28 mouse cellular contexts compared by ENCODE assay signal in the genomic region with DNA sequence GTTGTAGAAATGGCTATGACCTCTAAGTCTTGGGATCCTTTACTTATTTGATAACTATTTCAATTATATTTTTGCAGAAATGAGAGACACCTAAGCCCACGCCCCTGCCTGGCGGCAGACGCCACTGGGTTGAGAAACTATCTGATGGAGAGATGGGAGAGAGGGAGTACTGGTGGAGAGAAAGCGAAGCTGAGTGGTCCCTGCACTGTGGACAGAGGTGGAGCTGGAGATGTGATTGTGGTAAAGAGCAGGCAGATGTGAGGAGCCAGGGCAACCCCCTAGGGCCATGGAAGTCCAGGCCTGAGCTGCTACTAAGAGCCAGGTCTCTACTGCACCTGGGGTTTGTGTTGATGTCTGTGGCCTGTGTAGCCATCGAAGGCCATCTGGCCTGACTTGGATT.
"Had no signal": no experiment of that assay in that cellular context is flagged by ENCODE, and none has a peak within 500 bp of the region (broad histone marks: within the 10 kb centered on the region; RNA-seq: fewer than 3 reads in every experiment).

No protein-coding gene starts in this region.

- DNase-seq: left cerebral cortex, postnatal 4 days; lung, adult 18-20 months; lung, adult 2 months; lung, embryonic 14.5 days; lung, postnatal 10 days; lung, postnatal 14 days; lung, postnatal 36 days; lung, postnatal 4 days; midbrain, embryonic 14.5 days had no signal

- H3K4me2 ChIP-seq: limb, embryonic 12.5 days; limb, embryonic 13.5 days; limb, embryonic 15.5 days; liver, embryonic 11.5 days; liver, embryonic 12.5 days; liver, embryonic 15.5 days; lung, embryonic 14.5 days; lung, embryonic 15.5 days; midbrain, embryonic 12.5 days; midbrain, embryonic 15.5 days; neural tube, embryonic 12.5 days; neural tube, embryonic 13.5 days had no signal

- H3K9ac ChIP-seq: limb, embryonic 12.5 days; limb, embryonic 13.5 days; limb, embryonic 15.5 days; liver, embryonic 12.5 days; liver, embryonic 15.5 days; lung, embryonic 14.5 days; lung, embryonic 15.5 days; midbrain, embryonic 12.5 days; midbrain, embryonic 15.5 days; neural tube, embryonic 12.5 days; neural tube, embryonic 13.5 days had no signal

- H3K27ac ChIP-seq: left cerebral cortex, adult 2 months; limb, embryonic 10.5 days; limb, embryonic 12.5 days; limb, embryonic 13.5 days; limb, embryonic 15.5 days; lung, embryonic 15.5 days; macrophage; midbrain, embryonic 10.5 days; midbrain, embryonic 12.5 days; midbrain, embryonic 15.5 days; neural tube, embryonic 12.5 days; neural tube, embryonic 13.5 days had no signal

- ATAC-seq: lung, postnatal 0 days; midbrain, embryonic 15.5 days; midbrain, embryonic 16.5 days had no signal

- H3K4me3 ChIP-seq: left cerebral cortex, adult 2 months; limb, embryonic 10.5 days; limb, embryonic 12.5 days; limb, embryonic 13.5 days; limb, embryonic 15.5 days; liver, embryonic 12.5 days; liver, embryonic 15.5 days; lung, embryonic 15.5 days; megakaryocyte, embryonic 14.5 days; midbrain, embryonic 10.5 days; midbrain, embryonic 12.5 days; midbrain, embryonic 15.5 days; myocyte; neural tube, embryonic 12.5 days; neural tube, embryonic 13.5 days had no signal

- H3K9me3 ChIP-seq: limb, embryonic 10.5 days; limb, embryonic 12.5 days; limb, embryonic 13.5 days; limb, embryonic 15.5 days; liver, embryonic 12.5 days; liver, embryonic 15.5 days; lung, embryonic 15.5 days; megakaryocyte, embryonic 14.5 days; midbrain, embryonic 10.5 days; midbrain, embryonic 12.5 days; midbrain, embryonic 15.5 days; neural tube, embryonic 12.5 days; neural tube, embryonic 13.5 days had no signal

- H3K4me1 ChIP-seq: limb, embryonic 10.5 days; limb, embryonic 12.5 days; limb, embryonic 15.5 days; midbrain, embryonic 12.5 days; neural tube, embryonic 12.5 days had no signal

- H3K27me3 ChIP-seq: limb, embryonic 12.5 days; limb, embryonic 13.5 days; limb, embryonic 15.5 days; liver, embryonic 12.5 days; liver, embryonic 15.5 days; lung, embryonic 15.5 days; midbrain, embryonic 12.5 days; midbrain, embryonic 15.5 days; neural tube, embryonic 12.5 days; neural tube, embryonic 13.5 days had no signal

- H3K36me3 ChIP-seq: limb, embryonic 10.5 days; limb, embryonic 12.5 days; limb, embryonic 13.5 days; limb, embryonic 15.5 days; liver, embryonic 12.5 days; liver, embryonic 15.5 days; lung, embryonic 15.5 days; midbrain, embryonic 10.5 days; midbrain, embryonic 12.5 days; midbrain, embryonic 15.5 days; neural tube, embryonic 12.5 days; neural tube, embryonic 13.5 days had no signal
